Comparison of ENCODE assay signal across 9 mouse cellular contexts in the genomic region with DNA sequence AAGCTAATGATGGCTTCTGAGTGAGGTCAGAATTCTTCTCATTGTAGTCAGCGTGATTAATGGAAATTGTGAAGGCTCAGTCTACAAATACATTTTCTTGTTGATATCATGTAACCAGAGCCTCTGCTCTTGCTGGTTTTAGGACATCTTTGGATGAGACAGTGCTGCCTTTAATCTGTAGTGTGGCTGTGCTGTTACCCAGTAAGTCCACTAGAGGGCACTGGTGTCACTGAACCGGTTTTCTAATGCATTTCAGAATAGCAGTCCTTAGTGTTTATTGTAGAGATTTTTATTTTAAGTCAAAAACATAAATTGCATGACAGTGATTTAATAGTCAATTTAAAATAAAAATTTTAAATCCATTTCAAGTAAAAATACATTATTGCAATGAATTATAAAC. TPM values are rescaled to one million over a fixed set of nuclear protein-coding genes. Genes with fewer than 3 reads are reported as not detected.
DNase-seq lines count a peak whose midpoint lies in the region; ATAC-seq and TF ChIP-seq lines count a peak whose summit lies in the region.
"Had no signal": no experiment of that assay in that cellular context is flagged by ENCODE, and none has a peak within 500 bp of the region (broad histone marks: within the 10 kb centered on the region; RNA-seq: fewer than 3 reads in every experiment).

No protein-coding gene starts in this region.

- no peak for TF ChIP-seq POLR2A in cerebellum, adult 2 months (IDR thresholded peaks at IDR 0.05; ENCODE audit: borderline replicate concordance, insufficient read depth, low read length)

- H3K4me3 ChIP-seq in cerebellum, adult 2 months (replicated peaks; ENCODE audit: insufficient read depth, low read depth, low read length), result no peak overlapping the region
- no peak overlapping the region for H3K4me3 ChIP-seq in forebrain, postnatal 0 days (ENCODE audit: low read depth, low read length)
- no peak overlapping the region for H3K4me3 ChIP-seq in intestine, postnatal 0 days (ENCODE audit: low read depth, low read length)
- H3K4me3 ChIP-seq: stomach, embryonic 15.5 days had no signal

- no peak overlapping the region for H3K4me2 ChIP-seq in forebrain, postnatal 0 days (ENCODE audit: low read depth)
- H3K4me2 ChIP-seq in intestine, postnatal 0 days (replicated peaks; ENCODE audit: low read depth), result no peak overlapping the region
- H3K4me2 ChIP-seq: stomach, embryonic 15.5 days had no signal

- no peaks in the 10 kb centered on the region for H3K4me1 ChIP-seq in cerebellum, adult 2 months (ENCODE audit: control insufficient read depth, insufficient read depth, low read length)
- no peaks in the 10 kb centered on the region for H3K4me1 ChIP-seq in forebrain, postnatal 0 days (ENCODE audit: insufficient read depth)
- no peaks in the 10 kb centered on the region for H3K4me1 ChIP-seq in intestine, postnatal 0 days (replicated peaks; ENCODE audit: control insufficient read depth, insufficient read depth, low read length)
- H3K4me1 ChIP-seq: stomach, embryonic 15.5 days had no signal

- no peak overlapping the region for H3K9ac ChIP-seq in forebrain, postnatal 0 days
- no peak overlapping the region for H3K9ac ChIP-seq in intestine, postnatal 0 days (ENCODE audit: low read depth, low read length)
- H3K9ac ChIP-seq: stomach, embryonic 15.5 days had no signal

- ATAC-seq in forebrain, postnatal 0 days, result peak; percentile 77
- no peak for ATAC-seq in intestine, postnatal 0 days
- peak; percentile 86 for ATAC-seq in monocyte, adult 5-6 weeks (replicated peaks; ENCODE audit: insufficient number of reproducible peaks, low FRiP score, low TSS enrichment, poor library complexity, severe bottlenecking)

- 5% methylated on average over 2 of the region's 2 CpGs for WGBS in cerebellum, adult 2 months
- 5% methylated on average over 2 of the region's 2 CpGs for WGBS in forebrain, postnatal 0 days
- WGBS in intestine, postnatal 0 days, result 2% methylated on average over 2 of the region's 2 CpGs

- intact Hi-C loops in left cerebral cortex, postnatal 36 days (cut with DNase I), result loop anchor here (5.0 kb wide), 2 partner anchors 181 to 281 kb away; no protein-coding TSS in a partner anchor

- H3K27ac ChIP-seq in cerebellum, adult 2 months (ENCODE audit: insufficient read depth, low read length), result no peak overlapping the region
- H3K27ac ChIP-seq in forebrain, postnatal 0 days (ENCODE audit: low read depth, low read length), result no peak overlapping the region
- H3K27ac ChIP-seq in intestine, postnatal 0 days (ENCODE audit: low read depth, low read length), result no peak overlapping the region
- H3K27ac ChIP-seq: stomach, embryonic 15.5 days had no signal

- peak; percentile 80 for DNase-seq in 416B (ENCODE audit: low read depth)
- peak; percentile 73 for DNase-seq in MN1 (ENCODE audit: low spot score)
- peak; percentile 53 to 58 for DNase-seq in cerebellum, adult 2 months
- DNase-seq in forebrain, postnatal 0 days, result peak; percentile 85
- DNase-seq in left cerebral cortex, postnatal 36 days (ENCODE audit: low spot score in 2 of 2), result peak; percentile 41 to 66
- DNase-seq in telencephalon, adult 2 months (ENCODE audit: low read depth, low spot score), result peak; percentile 24

- H3K27me3 ChIP-seq in cerebellum, adult 2 months (ENCODE audit: control insufficient read depth, insufficient read depth, low read length), result no peaks in the 10 kb centered on the region
- no peaks in the 10 kb centered on the region for H3K27me3 ChIP-seq in forebrain, postnatal 0 days (ENCODE audit: insufficient read depth, low read length)
- no peaks in the 10 kb centered on the region for H3K27me3 ChIP-seq in intestine, postnatal 0 days (replicated peaks; ENCODE audit: control insufficient read depth, insufficient read depth, low read length)
- H3K27me3 ChIP-seq: stomach, embryonic 15.5 days had no signal

- peak; percentile 59; the same call in 1 of the 2 replicates for TF ChIP-seq CTCF in cerebellum, adult 2 months (IDR thresholded peaks at IDR 0.05; ENCODE audit: borderline replicate concordance, insufficient read depth, low read depth, low read length)
- peak; percentile 94 for TF ChIP-seq CTCF in forebrain, postnatal 0 days (IDR thresholded peaks at IDR 0.05; ENCODE audit: low read depth)
- TF ChIP-seq CTCF in intestine, postnatal 0 days (IDR thresholded peaks at IDR 0.05; ENCODE audit: low read depth), result peak; percentile 93

- peaks cover 14% of the 10 kb centered on the region for H3K36me3 ChIP-seq in forebrain, postnatal 0 days (ENCODE audit: insufficient read depth)
- H3K36me3 ChIP-seq in intestine, postnatal 0 days (ENCODE audit: control insufficient read depth, insufficient read depth), result peaks cover 22% of the 10 kb centered on the region

- H3K9me3 ChIP-seq in forebrain, postnatal 0 days (ENCODE audit: low read length), result no peaks in the 10 kb centered on the region
- H3K9me3 ChIP-seq in intestine, postnatal 0 days (ENCODE audit: control insufficient read depth), result no peaks in the 10 kb centered on the region
- H3K9me3 ChIP-seq: stomach, embryonic 15.5 days had no signal

RNA-seq across cellular contexts. Expression of a gene that starts 13.5 kb away (rescaled TPM):
- polyA plus RNA-seq in cerebellum, adult 2 months (2012; rRNA removed), result 16.3 and 16.8 TPM in 2 replicates
- 18.0 and 24.1 TPM in 2 replicates for total RNA-seq in forebrain, postnatal 0 days (2014; rRNA removed)
- 29.0 and 35.4 TPM in 2 replicates for polyA plus RNA-seq in forebrain, postnatal 0 days (2015; fragmentation: Nextera tagmentation; extraction: Ambion mirVana)
- polyA plus RNA-seq in intestine, postnatal 0 days (2015; fragmentation: Nextera tagmentation; extraction: Ambion mirVana), result 9.5 and 10.2 TPM in 2 replicates
- total RNA-seq in left cerebral cortex, postnatal 36 days (2021), result 10 to 100 TPM; 19.4 to 23.8 TPM
- 1.2 to 11.4 TPM (median 10.2 TPM) in 3 replicates for total RNA-seq in monocyte, adult 5-6 weeks (2017)

RNA-seq across cellular contexts. Expression of a gene that starts 14.1 kb away (rescaled TPM):
- 12.5 and 13.4 TPM in 2 replicates for polyA plus RNA-seq in cerebellum, adult 2 months (2012; rRNA removed)
- total RNA-seq in forebrain, postnatal 0 days (2014; rRNA removed), result 19.2 and 24.9 TPM in 2 replicates
- 18.0 and 18.7 TPM in 2 replicates for polyA plus RNA-seq in forebrain, postnatal 0 days (2015; fragmentation: Nextera tagmentation; extraction: Ambion mirVana)
- polyA plus RNA-seq in intestine, postnatal 0 days (2015; fragmentation: Nextera tagmentation; extraction: Ambion mirVana), result 8.4 and 8.5 TPM in 2 replicates
- total RNA-seq in left cerebral cortex, postnatal 36 days (2021), result 10 to 100 TPM; 21.4 to 24.6 TPM
- 13.2 to 30.6 TPM (median 14.8 TPM) in 3 replicates for total RNA-seq in monocyte, adult 5-6 weeks (2017)

Comparison
In these comparisons a context has a peak if more than half of its experiments do, and no peak if none do; other contexts are left out.
1. DNase-seq: peak in every context shown above with its lines; median percentile 85 in forebrain, postnatal 0 days; 80 in 416B; 73 in MN1; 56 in cerebellum, adult 2 months; 54 in left cerebral cortex, postnatal 36 days; 24 in telencephalon, adult 2 months.